Mouse (Mus musculus) spleen, adult 2 months (tissue): ENCODE results near the gene Fitm2.

Experiments
- CTCF ChIP-seq: fragments of 200-500 bp; IDR thresholded peaks from 2 replicates; pipeline ENCODE4 v1.5.1; 2011; ENCODE audit warnings: mild to moderate bottlenecking, inconsistent platforms; ENCODE audit not compliant: insufficient read depth, insufficient read length, insufficient replicate concordance; ENCODE audit errors: extremely low read depth
- POLR2A ChIP-seq: fragments of 200-500 bp; IDR thresholded peaks from 2 replicates; pipeline ENCODE4 v1.6.1; 2011; ENCODE audit warnings: low read depth, low read length, inconsistent platforms

- TF ChIP-seq POLR2A = no peak
- no peak for TF ChIP-seq CTCF
These were observed 28.4 kb downstream of the Fitm2 start for GRCm38 (mm10) chr2:163444017-163444416.
